Mouse (Mus musculus) C2C12 (cell line): Measurements from ENCODE around the gene Efcab6.

Experiments used
- CTCF ChIP-seq: IDR thresholded peaks from one replicate; pipeline ENCODE4 v1.5.1; 2011; ENCODE audit not compliant: control insufficient read depth, insufficient read depth, insufficient read length
- FOSL1 ChIP-seq: IDR thresholded peaks from one replicate; pipeline ENCODE4 v1.8.0; 2011; ENCODE audit warnings: mild to moderate bottlenecking, low read length; ENCODE audit not compliant: poor library complexity, insufficient read depth, severe bottlenecking
- MAX ChIP-seq: IDR thresholded peaks from one replicate; pipeline ENCODE4 v1.6.1; 2011; ENCODE audit warnings: mild to moderate bottlenecking, control low read depth
- MYOG ChIP-seq: IDR thresholded peaks from one replicate; pipeline ENCODE4 v1.6.1; 2011; ENCODE audit not compliant: control insufficient read depth, insufficient read length; ENCODE audit errors: extremely low read depth
- USF1 ChIP-seq: IDR thresholded peaks from one replicate; pipeline ENCODE4 v1.6.1; 2011; ENCODE audit warnings: low read depth, mild to moderate bottlenecking, control low read depth, moderate library complexity

- no peak for TF ChIP-seq MAX
- TF ChIP-seq FOSL1, result no peak
- TF ChIP-seq CTCF, result peak; percentile 18
- TF ChIP-seq USF1, result no peak
- no peak for TF ChIP-seq MYOG
Observed at GRCm38 (mm10) chr15:84072226-84072625, 7.0 kb upstream of the Efcab6 start.
